Mouse (Mus musculus) MEL (cell line): ENCODE data around the gene Snx18. TPM values are rescaled to one million over a fixed set of nuclear protein-coding genes. Genes with fewer than 3 reads are reported as not detected.

Experiments used
- DNase-seq: peaks from one replicate; pipeline ENCODE4 v3.0.0; 2011; ENCODE audit warnings: low read depth, low spot score
- H3K27ac ChIP-seq: 2 replicates; pipeline ENCODE4 v1.5.1; 2012; ENCODE audit warnings: low read depth, mild to moderate bottlenecking, control low read depth, low read length, moderate library complexity; ENCODE audit not compliant: control insufficient read depth
- H3K27me3 ChIP-seq, 2 experiments: fragments of 150-350 bp in 1 of 2; sonication (generic) in 1 of 2; 2 replicates each; pipeline ENCODE4 v1.6.1; 2012; ENCODE audit warnings: low read length in 2 of 2, mild to moderate bottlenecking in 2 of 2, improper control_type of control experiment in 1 of 2, moderate library complexity in 1 of 2; ENCODE audit not compliant: insufficient read depth in 2 of 2, control insufficient read depth in 1 of 2
- H3K36me3 ChIP-seq, 2 experiments: 2 replicates each; pipeline ENCODE4 v1.6.1; 2012 to 2014; ENCODE audit warnings: low read length in 2 of 2, improper control_type of control experiment in 1 of 2, inconsistent platforms in 1 of 2, mild to moderate bottlenecking in 1 of 2; ENCODE audit not compliant: insufficient read depth in 2 of 2, control insufficient read depth in 1 of 2
- H3K4me1 ChIP-seq, 2 experiments: fragments of 150-350 bp in 1 of 2; sonication (generic) in 1 of 2; 2 replicates each; pipeline ENCODE4 v1.6.1; 2012; ENCODE audit warnings: low read length in 2 of 2, improper control_type of control experiment in 1 of 2, mild to moderate bottlenecking in 1 of 2; ENCODE audit not compliant: insufficient read depth in 2 of 2, control insufficient read depth in 1 of 2
- H3K4me3 ChIP-seq, 2 experiments: fragments of 150-350 bp in 1 of 2; sonication (generic) in 1 of 2; 2 replicates each; pipeline ENCODE4 v1.5.1; 2012; ENCODE audit warnings: low read depth in 2 of 2, low read length in 2 of 2, mild to moderate bottlenecking in 2 of 2, moderate library complexity in 2 of 2, control low read depth in 1 of 2, improper control_type of control experiment in 1 of 2; ENCODE audit not compliant: control insufficient read depth in 1 of 2, insufficient read depth in 1 of 2
- H3K79me2 ChIP-seq: 2 replicates; pipeline ENCODE4 v1.6.1; 2012; ENCODE audit warnings: mild to moderate bottlenecking, low read length, moderate library complexity; ENCODE audit not compliant: control insufficient read depth, poor library complexity, insufficient read depth
- H3K9ac ChIP-seq: 2 replicates; pipeline ENCODE4 v1.6.1; 2012; ENCODE audit warnings: low read depth, mild to moderate bottlenecking, control low read depth, low read length, moderate library complexity; ENCODE audit not compliant: control insufficient read depth, poor library complexity, severe bottlenecking
- H3K9me3 ChIP-seq: fragments of 150-350 bp; sonication (generic); replicated peaks from 2 replicates; pipeline ENCODE4 v1.6.1; 2012; ENCODE audit warnings: mild to moderate bottlenecking, low read length, improper control_type of control experiment, moderate library complexity; ENCODE audit not compliant: insufficient read depth
- CHD1 ChIP-seq: IDR thresholded peaks from 2 replicates; pipeline ENCODE4 v1.6.1; 2012; ENCODE audit warnings: low read depth, mild to moderate bottlenecking, inconsistent platforms, low read length, improper control_type of control experiment
- E2F4 ChIP-seq: IDR thresholded peaks from 2 replicates; pipeline ENCODE4 v1.6.1; 2011; ENCODE audit warnings: low read depth, low read length, improper control_type of control experiment, borderline replicate concordance
- ELF1 ChIP-seq: IDR thresholded peaks from 2 replicates; pipeline ENCODE4 v1.6.1; 2014; ENCODE audit warnings: low read depth, mild to moderate bottlenecking, inconsistent platforms, low read length, improper control_type of control experiment, moderate library complexity
- EP300 ChIP-seq, 2 experiments: IDR thresholded peaks; 2 replicates each; pipeline ENCODE4 v1.6.1; 2011; ENCODE audit warnings: improper control_type of control experiment in 2 of 2, low read length in 2 of 2, low read depth in 1 of 2, mild to moderate bottlenecking in 1 of 2
- GABPA ChIP-seq: IDR thresholded peaks from 2 replicates; pipeline ENCODE4 v1.6.1; 2012; ENCODE audit warnings: low read depth, mild to moderate bottlenecking, inconsistent platforms, low read length, improper control_type of control experiment, moderate library complexity
- MAFK ChIP-seq: IDR thresholded peaks from 2 replicates; pipeline ENCODE4 v1.6.1; 2011; ENCODE audit warnings: low read depth, mild to moderate bottlenecking, low read length, improper control_type of control experiment, borderline replicate concordance
- MAX ChIP-seq: IDR thresholded peaks from 2 replicates; pipeline ENCODE4 v1.6.1; 2011; ENCODE audit warnings: low read length, improper control_type of control experiment
- MXI1 ChIP-seq: IDR thresholded peaks from 2 replicates; pipeline ENCODE4 v1.6.1; 2011; ENCODE audit warnings: mild to moderate bottlenecking, low read depth, low read length, improper control_type of control experiment
- MYC ChIP-seq: IDR thresholded peaks from 2 replicates; pipeline ENCODE4 v1.6.1; 2011; ENCODE audit warnings: low read depth, mild to moderate bottlenecking, low read length, improper control_type of control experiment, moderate library complexity
- NRF1 ChIP-seq: IDR thresholded peaks from 2 replicates; pipeline ENCODE4 v1.6.1; 2014; ENCODE audit warnings: low read depth, mild to moderate bottlenecking, inconsistent platforms, low read length, improper control_type of control experiment, moderate library complexity; ENCODE audit not compliant: poor library complexity, insufficient read depth, severe bottlenecking
- POLR2AphosphoS5 ChIP-seq: IDR thresholded peaks from 2 replicates; pipeline ENCODE4 v1.6.1; 2012; ENCODE audit warnings: low read depth, borderline replicate concordance, mild to moderate bottlenecking, inconsistent platforms, low read length, moderate library complexity, mixed read lengths
- TBP ChIP-seq: IDR thresholded peaks from 2 replicates; pipeline ENCODE4 v1.8.0; 2011; ENCODE audit warnings: low read depth, low read length, improper control_type of control experiment
- UBTF ChIP-seq: IDR thresholded peaks from 2 replicates; pipeline ENCODE4 v1.6.1; 2012; ENCODE audit warnings: low read depth, mild to moderate bottlenecking, inconsistent platforms, low read length, improper control_type of control experiment, moderate library complexity, borderline replicate concordance; ENCODE audit not compliant: insufficient read depth
- ZC3H11A ChIP-seq: IDR thresholded peaks from 2 replicates; pipeline ENCODE4 v1.6.1; 2012; ENCODE audit warnings: low read depth, mild to moderate bottlenecking, inconsistent platforms, low read length, improper control_type of control experiment
- polyA plus RNA-seq, 2 experiments: library from polyadenylated mRNA; stranded (reverse) in 1 of 2; unstranded in 1 of 2; fragments of >175 nt in 1 of 2; fragments of >200 nt in 1 of 2; gene quantifications; 2 replicates each; pipeline versions ENCODE4 v1.2.1 to v1.2.4; 2012; ENCODE audit warnings: low replicate concordance in 2 of 2, low read depth in 1 of 2; ENCODE audit not compliant: insufficient read length in 2 of 2, insufficient read depth in 1 of 2, missing spikeins in 1 of 2
- total RNA-seq: library from RNA; depleted of rRNA; stranded (reverse); fragments of 300-350 nt; gene quantifications from 2 replicates; pipeline ENCODE4 v1.2.3, GENCODE M21; 2012; rRNA removed

The Snx18 gene
- total and polyA plus RNA-seq, 3 experiments, result 7.7 to 8.7 TPM; not detected in 1

GRCm38 (mm10) chr13:113542374-113542773, 76.0 kb downstream of the Snx18 start:
- H3K4me3 ChIP-seq, result no peak overlapping the region
- H3K4me1 ChIP-seq, result no peaks in the 10 kb centered on the region
- TF ChIP-seq MAFK (no peak), TBP (no peak), UBTF (no peak), EP300 (IDR thresholded peaks at IDR 0.05; ENCODE audit: low read depth in 1 of 2, low read length in 2 of 2) (no peak), GABPA (no peak), ZC3H11A (no peak), MYC (no peak), E2F4 (no peak), MXI1 (no peak), CHD1 (no peak), POLR2AphosphoS5 (no peak), ELF1 (no peak), NRF1 (no peak), MAX (no peak)
- H3K36me3 ChIP-seq, result no peaks in the 10 kb centered on the region
- no peak for DNase-seq
- H3K9me3 ChIP-seq, result no peaks in the 10 kb centered on the region
- H3K27ac ChIP-seq, result no peak overlapping the region
- H3K9ac ChIP-seq, result no peak overlapping the region
- no peaks in the 10 kb centered on the region for H3K27me3 ChIP-seq
- no peaks in the 10 kb centered on the region for H3K79me2 ChIP-seq

Other genes with a start within 250 kb of the Snx18 start
- gene Hspb3, start 45.1 kb upstream of the Snx18 start, total RNA-seq, result not detected in 2 replicates
- gene Hspb3, start 45.1 kb upstream of the Snx18 start, polyA plus RNA-seq, result not detected
- 3.6 and 4.2 TPM in 2 replicates for gene Arl15, start 175.9 kb upstream of the Snx18 start, total RNA-seq
- 1 to 10 TPM in 1 of 2 experiments, not detected in 1; 5.8 TPM for gene Arl15, start 175.9 kb upstream of the Snx18 start, polyA plus RNA-seq